Mouse (Mus musculus): ENCODE data around the gene Gm12185.
"Not testable (repeated sequence)": the region's sequence is repeated elsewhere in the genome, so short reads cannot be mapped to it uniquely, and the experiment has no call there.

- TF ChIP-seq CTCF, EP300 (IDR thresholded peaks at IDR 0.05; ENCODE audit: low read depth): not testable (repeated sequence)
These were observed 56.7 kb downstream of the Gm12185 start for GRCm38 (mm10) chr11:48935291-48935690.
